Mouse (Mus musculus) thymus, postnatal 25 days (tissue): Measurements from ENCODE around the gene Tmem121b.
A peak's percentile ranks its signal among the peaks of the same experiment; 100 is the strongest.

Experiments
- DNase-seq: peaks from one replicate; pipeline ENCODE4 v3.0.0; 2022

Tmem121b gene

DNA sequence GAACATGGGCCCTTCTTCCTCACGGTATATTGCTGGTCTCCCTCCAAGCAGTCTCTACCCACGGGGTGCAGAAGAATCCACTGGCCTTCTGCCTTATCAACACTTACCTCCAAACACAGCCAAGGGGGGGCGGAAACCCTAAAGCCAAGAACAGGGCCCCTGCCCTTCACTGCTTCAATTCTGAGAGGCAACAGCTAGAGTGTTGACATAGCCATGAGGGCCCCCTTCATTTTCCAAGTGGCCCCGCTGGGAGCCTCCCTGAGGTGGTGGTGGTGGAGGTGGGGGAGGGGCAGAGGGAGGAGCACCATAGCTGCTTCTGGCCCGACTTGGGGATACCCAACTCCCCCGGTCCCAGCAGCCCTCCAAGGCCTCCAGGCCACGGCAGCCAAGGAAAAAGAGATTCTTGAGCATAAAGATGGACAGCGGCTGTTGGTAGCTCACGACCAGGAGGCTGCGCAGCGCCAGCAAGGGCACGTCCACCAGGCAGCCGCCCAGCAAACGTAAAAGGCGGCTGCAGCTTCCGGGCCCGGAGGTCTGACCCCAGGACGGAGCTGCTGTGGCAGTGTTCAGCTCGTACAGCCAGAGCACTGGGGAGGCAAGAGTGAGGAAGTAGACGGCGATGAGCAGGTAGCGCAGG is 1.6 kb downstream of the Tmem121b start:
- DNase-seq = no peak

GRCm38 (mm10) chr6:120491064-120491463 is 2.5 kb downstream of the Tmem121b start:
- no peak for DNase-seq

DNA sequence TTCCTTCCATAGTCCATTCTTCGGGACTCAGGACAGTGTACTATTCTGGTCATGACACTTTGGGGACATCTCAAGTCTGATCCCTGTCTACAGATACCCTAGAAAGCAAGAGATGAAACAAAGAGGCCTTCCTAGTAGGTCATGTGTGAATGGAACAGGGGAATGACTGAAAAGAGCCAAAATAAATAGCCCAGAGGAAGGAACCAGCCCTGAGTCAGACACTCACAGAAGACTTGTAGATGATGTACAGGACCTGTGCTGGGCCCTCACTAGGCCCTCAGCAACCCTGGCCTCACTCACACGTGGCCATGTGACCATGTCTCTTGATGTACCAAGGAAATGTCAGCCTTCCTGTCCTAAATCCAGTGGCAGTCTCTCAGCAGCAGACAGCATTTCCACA is 4.1 kb downstream of the Tmem121b start:
- DNase-seq = no peak

DNA sequence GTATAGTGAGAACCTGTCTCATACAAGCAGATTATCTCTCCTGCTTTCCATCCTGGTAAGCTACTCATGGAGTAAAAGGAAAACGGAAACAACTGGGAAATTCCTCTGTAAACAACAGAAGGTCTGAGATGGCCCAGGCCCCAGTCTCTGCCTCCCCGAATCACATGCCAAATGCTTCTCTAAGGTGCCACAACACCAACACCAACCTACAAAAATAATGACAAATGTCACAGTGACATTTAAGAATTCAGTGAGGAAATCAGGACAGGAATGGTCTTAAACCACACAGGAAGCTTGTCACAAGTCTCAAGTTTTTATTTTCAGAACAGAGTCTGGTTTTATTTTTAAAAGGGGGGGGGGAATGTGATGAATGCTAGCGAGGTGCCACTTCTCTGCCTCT is 5.0 kb downstream of the Tmem121b start:
- DNase-seq = no peak

DNA sequence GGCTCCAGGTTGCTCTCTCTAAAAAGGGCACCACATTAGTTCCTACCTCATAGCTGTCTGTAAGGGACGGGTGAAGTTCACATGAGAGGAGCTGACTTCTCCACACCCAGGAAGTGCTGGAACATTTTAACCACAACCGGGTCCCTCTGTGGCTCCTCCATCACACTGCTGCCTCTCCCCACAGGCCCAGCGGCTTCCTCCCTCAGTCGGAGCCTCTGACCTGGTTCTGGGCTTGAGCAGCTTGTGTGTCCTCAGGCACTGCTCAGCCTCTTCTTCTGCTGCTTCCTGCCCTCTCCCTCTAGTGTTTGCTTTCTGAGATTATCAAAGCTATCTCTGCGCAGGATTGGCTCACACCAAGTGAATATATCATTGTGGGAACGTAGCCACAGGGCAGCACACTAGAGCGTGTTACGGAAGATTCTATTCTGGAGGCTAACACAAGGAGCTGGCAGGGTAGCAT is 7.5 kb downstream of the Tmem121b start:
- DNase-seq = peak; percentile 74

- DNase-seq = no peak
Observed at GRCm38 (mm10) chr6:120485038-120485437, 8.6 kb downstream of the Tmem121b start.

DNA sequence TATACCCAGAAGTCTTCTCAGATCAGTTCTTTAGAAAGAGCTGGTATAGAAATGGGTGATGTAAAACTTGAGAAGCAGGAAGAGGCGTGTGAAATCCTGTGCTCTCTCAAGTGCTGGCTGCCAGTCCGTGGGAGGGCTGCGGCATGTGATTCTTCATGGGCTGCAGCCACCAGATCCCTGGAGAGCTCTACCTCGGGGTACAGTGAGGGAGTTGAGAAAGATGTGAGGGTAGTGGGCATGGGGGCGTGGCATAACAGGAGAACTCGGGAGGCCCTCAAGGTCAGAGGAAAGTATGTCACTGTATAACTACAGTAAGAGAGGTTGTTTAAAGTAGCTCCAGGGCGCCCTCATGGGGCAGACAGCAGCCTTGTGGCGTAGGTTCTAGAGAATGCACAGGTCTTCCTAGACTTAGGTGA is 10.4 kb downstream of the Tmem121b start:
- peak; percentile 77 for DNase-seq

DNA sequence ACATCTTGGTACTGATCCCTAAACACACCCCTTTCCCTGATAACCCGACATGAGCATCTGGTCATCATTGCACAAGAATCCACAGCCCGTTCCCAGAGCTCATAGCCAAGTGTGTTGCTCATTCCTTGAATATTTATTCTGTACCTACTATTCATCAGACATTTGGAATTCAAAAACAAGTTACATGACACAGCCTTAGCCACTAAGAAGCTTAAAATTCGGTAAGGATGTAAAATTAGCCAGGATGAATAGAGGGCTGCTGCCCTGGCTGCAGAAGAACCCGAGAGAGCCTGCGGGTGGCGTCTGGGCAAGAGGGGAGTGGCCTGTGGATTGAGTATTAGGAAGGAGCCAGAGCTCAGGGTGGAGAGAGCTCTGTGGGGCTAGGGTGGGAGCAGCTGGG is 10.9 kb downstream of the Tmem121b start:
- no peak for DNase-seq

DNA sequence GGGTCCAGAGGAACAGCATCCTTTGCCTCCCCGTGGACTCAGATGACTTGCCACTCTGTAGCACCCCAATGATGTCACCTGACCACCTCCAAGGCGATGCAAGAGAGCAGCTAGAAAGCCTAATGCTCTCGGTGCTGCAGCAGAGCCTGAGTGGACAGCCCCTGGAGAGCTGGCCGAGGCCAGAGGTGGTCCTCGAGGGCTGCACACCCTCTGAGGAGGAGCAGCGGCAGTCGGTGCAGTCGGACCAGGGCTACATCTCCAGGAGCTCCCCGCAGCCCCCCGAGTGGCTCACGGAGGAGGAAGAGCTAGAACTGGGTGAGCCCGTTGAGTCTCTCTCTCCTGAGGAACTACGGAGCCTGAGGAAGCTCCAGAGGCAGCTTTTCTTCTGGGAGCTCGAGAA is 11.6 kb downstream of the Tmem121b start:
- no peak for DNase-seq

DNA sequence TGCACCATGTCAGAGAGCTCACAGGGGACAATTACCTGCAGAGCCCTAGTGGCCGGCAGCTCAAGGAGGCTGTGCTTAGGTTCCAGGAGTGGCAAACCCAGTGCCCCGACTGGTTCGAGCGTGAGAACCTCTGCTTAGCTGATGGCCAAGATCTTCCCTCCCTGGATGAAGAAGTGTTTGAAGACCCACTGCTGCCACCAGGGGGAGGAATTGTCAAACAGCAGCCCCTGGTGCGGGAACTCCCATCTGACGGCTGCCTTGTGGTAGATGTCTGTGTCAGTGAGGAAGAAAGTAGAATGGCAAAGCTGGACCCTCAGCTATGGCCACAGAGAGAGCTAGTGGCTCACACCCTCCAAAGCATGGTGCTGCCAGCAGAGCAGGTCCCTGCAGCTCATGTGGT is 12.1 kb downstream of the Tmem121b start:
- DNase-seq = peak; percentile 57

DNA sequence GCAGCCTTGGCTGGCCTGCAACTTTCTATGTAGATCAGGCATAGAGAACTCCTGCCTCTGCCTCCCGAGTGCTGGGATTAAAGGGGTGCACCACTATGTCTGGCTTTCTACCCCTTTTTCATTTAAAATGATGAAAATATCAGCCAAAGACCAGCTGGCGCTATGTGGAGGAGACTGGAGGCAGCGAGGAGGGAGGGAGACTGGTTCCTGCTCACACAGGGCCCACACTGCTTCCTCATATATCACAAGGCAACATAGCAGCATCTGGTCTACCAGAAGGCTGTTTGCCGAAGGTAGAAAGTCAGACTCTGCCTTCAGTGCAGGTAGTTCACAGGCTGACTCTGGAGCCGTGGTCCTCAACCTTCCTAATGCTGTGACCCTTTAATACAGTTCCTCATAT is 13.2 kb downstream of the Tmem121b start:
- no peak for DNase-seq

DNA sequence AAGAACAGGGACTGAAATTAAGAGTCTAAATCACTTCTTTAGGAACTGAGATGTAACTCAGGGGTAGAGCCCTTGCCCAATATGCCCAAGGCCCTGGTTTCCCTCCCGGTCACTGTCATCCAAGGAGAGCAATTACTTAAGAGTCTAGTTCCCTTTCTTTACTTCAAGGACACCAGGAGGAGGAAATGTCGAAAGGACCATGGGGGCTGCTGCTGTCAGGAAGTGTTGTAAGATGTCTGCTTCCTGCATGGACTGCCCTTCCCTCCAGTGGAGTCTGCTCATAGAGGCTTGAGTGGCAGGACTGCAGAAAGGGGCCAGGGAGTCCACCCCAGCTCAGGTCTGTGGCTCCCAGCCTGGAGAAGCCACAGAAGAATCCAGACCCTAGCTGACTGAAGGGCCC is 14.3 kb downstream of the Tmem121b start:
- no peak for DNase-seq

GRCm38 (mm10) chr6:120475288-120475687 is 18.3 kb downstream of the Tmem121b start:
- DNase-seq = no peak

DNA sequence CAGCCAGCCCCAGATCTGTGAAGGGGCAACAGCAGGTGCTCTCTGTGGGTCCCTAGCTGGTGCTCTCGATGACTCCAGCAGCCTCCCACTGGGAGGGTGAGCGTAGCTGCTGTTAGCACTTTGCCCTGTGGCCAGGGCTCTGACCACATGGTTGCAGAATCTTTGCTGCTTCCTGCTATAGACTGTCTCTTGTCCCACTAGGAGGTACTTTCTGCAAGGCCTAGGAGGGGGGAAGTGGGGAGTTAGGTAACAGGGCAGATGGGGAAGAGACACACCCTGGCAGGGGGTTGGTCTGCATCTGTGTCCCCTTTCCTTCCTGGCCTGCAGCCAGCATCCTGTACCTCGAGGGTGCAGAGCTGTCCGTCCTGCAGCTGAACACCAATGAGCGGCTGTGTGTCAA is 20.2 kb downstream of the Tmem121b start:
- DNase-seq = no peak

- no peak for DNase-seq
Observed at GRCm38 (mm10) chr6:120472455-120473140, 21.0 kb downstream of the Tmem121b start.

- DNase-seq = no peak
Observed at GRCm38 (mm10) chr6:120471991-120472441, 21.6 kb downstream of the Tmem121b start.

DNA sequence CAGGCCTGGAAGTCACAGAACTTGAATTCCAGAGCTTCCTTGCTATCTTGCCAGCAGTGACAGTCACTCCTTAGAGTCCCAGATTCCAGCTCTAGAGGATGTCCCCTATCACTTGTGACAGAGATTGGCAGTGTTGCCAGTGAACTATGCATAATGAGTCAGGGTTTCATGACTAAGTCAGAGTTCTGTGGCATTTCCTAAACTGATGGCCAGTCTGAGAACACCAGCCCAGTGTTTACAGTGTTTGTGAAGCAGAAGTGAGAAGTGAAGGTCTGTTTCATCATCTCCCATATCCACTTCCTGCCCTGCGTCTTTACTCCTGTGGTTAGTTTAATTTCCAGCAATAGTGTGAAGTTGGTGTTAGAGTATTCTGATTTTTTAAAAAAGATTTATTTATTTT is 22.9 kb downstream of the Tmem121b start:
- no peak for DNase-seq

GRCm38 (mm10) chr6:120469770-120470169 is 23.8 kb downstream of the Tmem121b start:
- DNase-seq = no peak

DNA sequence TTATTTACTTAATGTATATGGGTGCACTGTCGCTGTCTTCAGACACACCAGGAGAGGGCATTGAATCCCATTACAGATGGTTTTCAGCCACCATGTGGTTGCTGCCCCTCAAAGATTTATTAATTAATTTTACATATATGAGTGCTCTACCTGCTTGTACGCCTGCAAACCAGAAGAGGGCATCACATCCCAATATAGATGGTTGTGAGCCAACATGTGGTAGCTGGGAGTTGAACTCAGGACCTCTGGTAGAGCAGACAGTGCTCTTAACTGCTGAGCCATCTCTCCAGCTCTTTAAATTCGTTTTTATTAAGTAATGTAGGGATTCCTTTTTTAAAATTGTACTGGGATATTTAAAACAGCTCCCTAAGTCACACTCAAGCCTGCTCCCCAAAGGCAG is 24.3 kb downstream of the Tmem121b start:
- no peak for DNase-seq

- peak; percentile 50 for DNase-seq
Observed at GRCm38 (mm10) chr6:120468259-120468658, 25.3 kb downstream of the Tmem121b start.

- DNase-seq = peak; percentile 80
Observed at GRCm38 (mm10) chr6:120466609-120467329, 26.8 kb downstream of the Tmem121b start.

DNA sequence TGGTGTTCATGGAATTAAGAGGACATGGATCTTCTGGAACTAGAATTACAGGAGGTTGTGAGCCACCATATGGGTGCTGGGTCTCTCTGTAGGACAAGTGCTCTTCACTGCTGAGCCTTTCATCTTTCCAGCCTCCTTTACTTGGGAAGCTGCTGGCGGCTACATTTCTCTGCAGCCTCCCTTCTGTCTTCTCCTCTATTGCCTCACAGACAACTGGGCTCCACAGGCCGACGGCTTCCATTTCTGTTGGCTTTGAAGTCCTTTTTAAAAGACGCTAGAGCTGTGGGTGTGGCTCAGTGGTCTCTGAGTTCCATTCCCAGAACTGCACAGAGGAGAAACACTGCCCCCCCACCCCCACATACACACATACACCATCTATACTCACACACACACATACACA is 28.2 kb downstream of the Tmem121b start:
- DNase-seq = no peak

DNA sequence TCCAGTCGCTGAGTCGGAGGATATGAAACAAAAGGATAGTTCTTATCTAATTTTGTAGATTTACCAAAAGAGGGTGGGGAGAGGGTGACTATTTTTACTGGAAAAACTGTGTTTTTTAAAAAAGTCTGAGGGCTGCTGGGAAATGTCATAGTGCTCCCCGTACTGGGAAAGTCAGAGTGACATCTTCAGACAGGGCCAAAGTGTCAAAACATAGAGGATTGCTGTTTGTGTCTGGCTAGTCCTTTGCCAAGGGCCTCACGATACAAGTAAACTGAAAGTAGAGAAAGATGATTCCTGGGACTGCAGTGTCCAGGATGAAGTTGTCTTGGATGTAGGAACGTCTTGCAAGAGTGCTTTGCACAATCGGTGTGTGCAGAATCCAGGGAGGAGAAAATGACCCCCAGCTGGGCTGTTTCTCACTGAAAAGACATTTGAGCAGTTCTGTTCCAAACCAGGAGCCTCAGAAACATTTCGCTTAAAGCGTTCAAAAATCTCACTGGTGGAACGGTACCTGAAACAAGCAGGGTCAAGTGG is 29.1 kb downstream of the Tmem121b start:
- DNase-seq = peak; percentile 39

DNA sequence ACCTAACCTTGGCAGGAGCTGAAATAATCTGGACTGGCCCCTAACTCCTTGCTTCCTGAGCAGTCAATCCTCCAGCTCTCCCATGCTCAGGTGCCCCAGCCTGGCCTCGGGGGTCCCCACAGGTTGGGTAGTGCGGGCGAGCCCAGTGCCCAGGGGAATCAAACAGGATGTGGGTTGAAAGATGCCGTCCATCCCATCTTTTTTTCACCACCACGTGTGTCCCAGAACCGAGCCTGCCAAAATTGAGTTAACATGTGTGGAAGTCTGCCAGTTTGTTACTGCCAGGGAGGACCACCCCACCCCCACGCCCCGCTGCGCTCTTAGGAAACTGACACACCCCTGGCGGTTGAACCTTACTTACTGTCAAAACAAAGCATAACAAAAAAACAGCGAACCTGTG is 29.7 kb downstream of the Tmem121b start:
- peak; percentile 71 for DNase-seq
